Mouse (Mus musculus) erythroblast, embryonic 14.5 days (primary cell): ENCODE data around the gene Npw. TPM values are rescaled to one million over a fixed set of nuclear protein-coding genes. Genes with fewer than 3 reads are reported as not detected.
"Not testable (repeated sequence)": the region's sequence is repeated elsewhere in the genome, so short reads cannot be mapped to it uniquely, and the experiment has no call there.

Experiments used
- H3K27me3 ChIP-seq: 2 replicates; pipeline ENCODE4 v1.6.1; 2012; ENCODE audit warnings: inconsistent platforms; ENCODE audit not compliant: control insufficient read depth
- H3K36me3 ChIP-seq: 2 replicates; pipeline ENCODE4 v1.6.1; 2012; ENCODE audit warnings: mild to moderate bottlenecking, inconsistent platforms; ENCODE audit not compliant: control insufficient read depth
- H3K4me1 ChIP-seq: 2 replicates; pipeline ENCODE4 v1.6.1; 2012; ENCODE audit warnings: inconsistent platforms; ENCODE audit not compliant: control insufficient read depth
- H3K4me3 ChIP-seq: replicated peaks from 2 replicates; pipeline ENCODE3; 2012; ENCODE audit warnings: moderate library complexity, mild to moderate bottlenecking, inconsistent platforms
- H3K9me3 ChIP-seq: 2 replicates; pipeline ENCODE4 v1.6.1; 2012; ENCODE audit warnings: low read length, inconsistent platforms, mixed read lengths; ENCODE audit not compliant: control insufficient read depth
- GATA1 ChIP-seq: IDR thresholded peaks from 2 replicates; pipeline ENCODE4 v1.6.1; 2012; ENCODE audit warnings: low read length, inconsistent platforms, mixed read lengths
- TAL1 ChIP-seq: IDR thresholded peaks from 3 replicates; pipeline ENCODE4 v1.6.1; 2012; ENCODE audit warnings: low read length, inconsistent platforms, mixed read lengths
- polyA plus RNA-seq: library from polyadenylated mRNA; stranded (reverse); fragments of >175 nt; gene quantifications from 2 replicates; pipeline ENCODE4 v1.2.3, GENCODE M21; 2012

Npw gene
- polyA plus RNA-seq, 1 experiment, result not detected

DNA sequence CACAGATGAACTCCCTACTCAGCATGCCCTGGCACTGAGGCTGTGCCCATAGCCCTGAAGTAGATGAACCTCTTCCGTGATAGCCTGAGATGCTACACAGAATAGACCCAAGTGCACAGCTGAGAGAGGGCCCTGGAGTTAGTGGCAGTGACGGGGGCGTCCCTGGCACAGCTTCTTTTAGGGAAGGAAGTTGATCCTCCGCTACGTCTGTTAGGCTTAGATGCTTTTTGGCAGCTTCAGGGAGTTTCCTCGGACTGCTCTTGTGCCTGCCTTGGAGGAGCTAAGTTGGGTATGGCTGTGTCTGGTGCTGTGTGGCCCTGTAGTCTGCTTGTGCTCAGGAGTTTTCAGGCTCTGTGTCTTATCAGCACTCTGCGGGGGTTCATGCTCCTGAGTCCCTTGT is 16.0 kb upstream of the Npw start:
- Histone ChIP-seq H3K4me1 (peaks cover 66% of the 10 kb centered on the region), H3K4me3 (no peak overlapping the region), H3K27me3 (no peaks in the 10 kb centered on the region), H3K36me3 (peaks cover 61% of the 10 kb centered on the region), H3K9me3 (no peaks in the 10 kb centered on the region)
- TF ChIP-seq GATA1 (no peak), TAL1 (no peak)

DNA sequence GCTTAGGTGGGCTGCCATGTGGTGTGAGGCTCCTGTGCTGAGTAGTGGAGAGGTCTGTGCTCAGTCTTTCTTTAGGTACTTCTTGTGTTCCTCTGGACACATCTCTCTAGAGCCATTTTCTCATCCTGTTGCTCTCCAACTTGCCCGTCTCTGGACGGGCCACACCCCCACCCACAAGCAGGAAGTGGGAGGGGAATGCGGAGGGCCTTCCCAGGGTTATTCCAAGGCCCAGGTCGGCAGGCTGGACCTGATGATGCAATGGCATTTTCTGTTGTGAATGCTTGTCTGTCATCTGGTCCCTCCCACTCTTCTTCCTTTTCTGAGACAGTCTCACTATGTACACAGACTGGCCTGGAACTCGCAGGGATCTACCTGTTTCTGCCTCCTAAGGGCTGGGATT is 13.9 kb upstream of the Npw start:
- H3K9me3 ChIP-seq, result no peaks in the 10 kb centered on the region
- no peaks in the 10 kb centered on the region for H3K27me3 ChIP-seq
- peaks cover 70% of the 10 kb centered on the region for H3K4me1 ChIP-seq
- TF ChIP-seq GATA1, result no peak
- no peak for TF ChIP-seq TAL1
- peak overlapping the region; percentile 12 for H3K4me3 ChIP-seq
- H3K36me3 ChIP-seq, result peaks cover 40% of the 10 kb centered on the region

DNA sequence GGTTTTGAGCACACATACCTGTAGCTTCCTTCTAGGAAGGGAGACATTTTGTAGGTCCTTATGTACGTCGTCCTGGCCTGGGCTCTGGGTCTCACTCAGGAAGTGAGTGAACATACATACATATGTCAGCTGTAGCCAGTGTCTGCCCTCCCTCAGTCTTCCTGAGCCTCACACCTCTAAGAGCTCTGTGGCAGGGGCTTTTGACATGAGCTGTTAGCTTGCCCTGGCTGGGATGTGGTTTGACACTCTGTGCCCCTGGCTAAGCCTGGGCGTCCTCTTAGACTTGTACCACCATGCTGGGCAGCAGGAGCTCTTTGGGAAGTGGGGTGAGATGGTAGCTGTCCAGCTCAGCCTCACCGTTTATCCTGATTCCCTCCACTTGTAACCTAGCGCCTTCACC is 13.1 kb upstream of the Npw start:
- no peaks in the 10 kb centered on the region for H3K27me3 ChIP-seq
- no peaks in the 10 kb centered on the region for H3K9me3 ChIP-seq
- H3K36me3 ChIP-seq, result peaks cover 32% of the 10 kb centered on the region
- H3K4me3 ChIP-seq, result peak overlapping the region; percentile 100
- H3K4me1 ChIP-seq, result peaks cover 66% of the 10 kb centered on the region
- TF ChIP-seq GATA1 (no peak), TAL1 (no peak)

DNA sequence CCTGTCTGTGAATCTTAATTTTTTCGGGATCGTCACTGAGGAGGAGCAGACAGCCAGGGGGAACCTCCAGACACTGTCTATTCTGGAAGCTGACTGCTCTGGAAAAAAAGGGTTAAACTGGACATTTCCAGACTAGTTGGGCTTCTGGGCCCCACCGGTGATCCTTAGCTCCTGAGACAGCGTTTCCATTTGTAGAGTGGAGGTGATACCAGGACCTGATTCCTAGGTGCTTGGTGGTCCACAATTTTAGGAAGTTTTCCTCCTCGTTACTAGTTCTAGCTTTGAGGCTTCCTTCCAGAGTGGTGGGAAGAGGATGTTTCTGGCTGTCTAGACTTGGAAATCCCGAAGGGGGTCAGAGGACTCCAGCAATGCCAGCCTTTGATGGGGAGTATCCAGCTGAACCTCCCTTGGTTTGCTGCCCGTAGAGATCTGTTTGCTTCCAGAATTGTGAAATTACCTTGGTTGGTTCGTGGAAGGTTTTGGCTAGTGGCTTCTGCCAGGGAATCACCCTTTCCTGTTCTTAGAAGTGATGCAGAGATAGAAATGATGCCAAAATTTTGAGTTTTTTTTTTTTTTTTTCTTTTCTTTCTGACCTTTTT is 12.1 kb upstream of the Npw start:
- peaks cover 60% of the 10 kb centered on the region for H3K4me1 ChIP-seq
- TF ChIP-seq TAL1 (no peak), GATA1 (no peak)
- H3K9me3 ChIP-seq, result no peaks in the 10 kb centered on the region
- no peaks in the 10 kb centered on the region for H3K27me3 ChIP-seq
- peak overlapping the region; percentile 100 for H3K4me3 ChIP-seq
- peaks cover 24% of the 10 kb centered on the region for H3K36me3 ChIP-seq

DNA sequence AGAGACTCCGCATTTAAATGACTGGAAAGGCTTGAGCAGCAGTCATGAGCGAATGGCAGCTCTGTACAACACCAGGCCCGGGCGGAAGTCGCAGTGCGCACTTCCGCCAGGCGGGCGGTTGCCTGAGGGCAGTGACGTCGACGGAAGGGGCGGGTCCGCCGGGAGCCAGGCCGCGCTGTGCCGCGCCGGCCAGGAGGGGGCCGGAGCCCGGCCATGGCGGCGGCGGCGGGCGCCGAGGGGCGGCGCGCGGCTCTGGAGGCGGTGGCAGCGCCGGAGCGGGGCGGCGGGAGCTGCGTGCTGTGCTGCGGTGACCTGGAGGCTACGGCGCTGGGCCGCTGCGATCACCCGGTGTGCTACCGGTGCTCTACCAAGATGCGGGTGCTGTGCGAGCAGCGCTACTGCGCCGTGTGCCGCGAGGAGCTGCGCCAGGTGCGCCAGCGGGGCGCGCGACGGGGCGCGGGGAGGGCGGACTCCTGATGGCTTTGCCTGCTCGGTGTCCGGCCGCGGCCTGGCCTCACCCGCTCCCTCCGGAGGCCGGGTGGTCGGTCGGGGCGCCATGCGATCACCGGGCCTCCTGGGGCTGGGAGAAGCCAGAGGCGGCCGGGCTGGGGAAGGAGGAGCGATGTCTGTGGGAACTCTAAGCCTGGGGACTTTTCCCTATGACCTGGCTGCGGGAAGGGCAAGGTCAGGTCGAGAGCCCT is 11.4 kb upstream of the Npw start, which contains the start of gene Zfp598:
Zfp598 (plus strand) TSS at position 143 of the 701 bp plus-strand sequence.
- Histone ChIP-seq H3K9me3 (no peaks in the 10 kb centered on the region), H3K36me3 (peaks cover 22% of the 10 kb centered on the region), H3K4me3 (peak within 1 kb of the TSS; percentile 100), H3K4me1 (peaks cover 59% of the 10 kb centered on the region), H3K27me3 (no peaks in the 10 kb centered on the region)
- TF ChIP-seq TAL1, result no peak
- TF ChIP-seq GATA1, result no peak

DNA sequence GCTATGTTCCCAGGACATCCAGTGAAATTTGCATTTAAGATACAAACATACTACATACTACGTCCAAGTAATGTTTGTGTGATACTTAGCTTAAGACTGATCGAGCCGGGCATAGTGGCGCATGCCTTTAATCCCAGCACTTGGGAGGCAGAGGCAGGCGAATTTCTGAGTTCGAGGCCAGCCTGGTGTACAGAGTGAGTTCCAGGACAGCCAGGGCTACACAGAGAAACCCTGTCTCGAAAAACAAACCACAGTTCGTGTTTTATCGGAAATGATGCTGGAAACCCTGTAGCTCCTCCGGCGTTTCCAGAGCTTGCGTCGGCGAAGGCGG is 10.9 kb upstream of the Npw start:
- H3K27me3 ChIP-seq, H3K9me3 ChIP-seq: not testable (repeated sequence)
- H3K4me3 ChIP-seq, result peak overlapping the region; percentile 100
- H3K4me1 ChIP-seq, result peaks cover 56% of the 10 kb centered on the region
- peaks cover 20% of the 10 kb centered on the region for H3K36me3 ChIP-seq

DNA sequence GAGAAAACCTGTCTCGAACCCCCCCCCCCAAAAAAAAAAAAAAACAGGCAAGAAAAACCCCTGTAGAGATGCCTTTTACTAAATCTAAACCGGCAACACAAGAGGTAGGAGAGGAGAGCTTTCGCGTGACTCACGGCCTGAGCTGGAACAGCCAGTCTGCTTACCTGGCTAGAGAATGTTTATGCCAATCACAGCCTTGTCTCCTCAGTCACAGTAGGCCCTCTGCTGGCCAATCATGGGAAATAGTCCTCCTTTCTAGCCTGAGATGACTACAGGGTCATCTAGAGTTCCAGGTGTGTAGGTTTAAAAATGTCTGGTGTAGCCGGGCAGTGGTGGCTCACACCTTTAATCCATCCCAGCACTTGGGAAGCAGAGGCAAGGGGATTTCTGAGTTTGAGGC is 9.2 kb upstream of the Npw start:
- TF ChIP-seq GATA1 (no peak), TAL1 (no peak)

DNA sequence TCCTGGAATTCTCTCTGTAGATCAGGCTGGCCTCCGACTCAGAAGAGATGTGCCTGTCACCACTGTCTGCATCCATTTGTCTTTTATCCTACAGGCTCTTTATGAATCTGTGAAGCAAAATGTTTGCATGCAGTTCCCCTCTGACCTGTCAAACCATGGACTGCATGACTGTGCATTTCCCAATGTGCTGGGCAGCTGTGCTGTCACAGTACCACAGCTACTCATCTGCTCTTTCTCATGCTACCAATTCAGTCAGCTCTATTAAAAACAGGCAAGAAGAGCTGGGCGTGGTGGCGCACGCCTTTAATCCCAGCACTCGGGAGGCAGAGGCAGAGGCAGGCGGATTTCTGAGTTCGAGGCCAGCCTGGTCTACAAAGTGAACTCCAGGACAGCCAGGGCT is 8.8 kb upstream of the Npw start:
- not testable (repeated sequence) for H3K27me3 ChIP-seq, H3K36me3 ChIP-seq, H3K4me3 ChIP-seq, H3K9me3 ChIP-seq
- peaks cover 40% of the 10 kb centered on the region for H3K4me1 ChIP-seq

More for the DNA sequence above, 9.2 kb upstream of the Npw start:
- peaks cover 7% of the 10 kb centered on the region for H3K36me3 ChIP-seq
- no peaks in the 10 kb centered on the region for H3K9me3 ChIP-seq
- peaks cover 44% of the 10 kb centered on the region for H3K4me1 ChIP-seq
- H3K4me3 ChIP-seq, result no peak overlapping the region
- peaks cover 2% of the 10 kb centered on the region; the same call in 1 of the 2 replicates for H3K27me3 ChIP-seq

DNA sequence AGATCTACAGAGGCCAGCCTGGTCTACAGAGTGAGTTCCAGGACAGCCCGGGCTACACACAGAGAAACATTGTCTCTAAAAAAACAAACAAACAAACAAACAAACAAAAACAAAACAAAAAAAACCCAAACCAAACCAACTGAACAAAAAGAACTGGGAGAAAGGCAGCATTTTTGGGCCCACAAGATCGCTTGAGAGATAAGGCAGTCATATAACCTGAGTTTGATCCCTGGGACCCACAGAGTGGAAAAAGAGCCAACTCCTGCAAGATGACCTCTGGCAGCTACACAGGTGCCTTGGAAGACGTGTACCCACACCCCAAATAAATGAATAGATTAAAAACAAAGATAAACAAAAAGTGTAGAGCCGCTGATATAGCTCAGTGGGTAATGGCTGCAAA is 3.3 kb downstream of the Npw start:
- Histone ChIP-seq H3K4me1 (peaks cover 11% of the 10 kb centered on the region), H3K4me3 (no peak overlapping the region), H3K9me3 (no peaks in the 10 kb centered on the region), H3K36me3 (no peaks in the 10 kb centered on the region), H3K27me3 (peaks cover 78% of the 10 kb centered on the region)
- TF ChIP-seq GATA1 (peak; percentile 79), TAL1 (no peak)
